Mouse (Mus musculus): ENCODE results near the gene Yap1. TPM values are rescaled to one million over a fixed set of nuclear protein-coding genes. Genes with fewer than 3 reads are reported as not detected.

Gene Yap1
- polyA plus RNA-seq (2015; fragmentation: Nextera tagmentation; extraction: Ambion mirVana), result 13.8 and 15.6 TPM in 2 replicates

- ATAC-seq, result peak; percentile 84
- peak within 1 kb of the TSS; percentile 88 for H3K27ac ChIP-seq
- no peaks in the 10 kb centered on the region for H3K9me3 ChIP-seq (replicated peaks)
- peak within 1 kb of the TSS; percentile 79 for H3K9ac ChIP-seq
- no peaks in the 10 kb centered on the region for H3K27me3 ChIP-seq
- peak within 1 kb of the TSS; percentile 74 for H3K4me3 ChIP-seq
- under 1% methylated on average over 69 of the region's 79 CpGs for WGBS
- H3K4me1 ChIP-seq, result peaks cover 32% of the 10 kb centered on the region
- H3K4me2 ChIP-seq, result peak within 1 kb of the TSS; percentile 85
- H3K36me3 ChIP-seq (ENCODE audit: poor library complexity, severe bottlenecking), result no peaks in the 10 kb centered on the region
Measured at GRCm38 (mm10) chr9:8004370-8004991, at the start of gene Yap1. Gene Yap1, minus strand, starts transcription at chr9:8004596.

GRCm38 (mm10) chr9:8043044-8043387 lies 38.6 kb upstream of the Yap1 start:
- 8% methylated on average over 5 of the region's 5 CpGs for WGBS
- Histone ChIP-seq H3K4me2 (peak overlapping the region; percentile 66), H3K4me1 (peaks cover 13% of the 10 kb centered on the region), H3K36me3 (ENCODE audit: poor library complexity, severe bottlenecking) (no peaks in the 10 kb centered on the region), H3K27ac (peak overlapping the region; percentile 33; the same call in 1 of the 2 replicates), H3K4me3 (peak overlapping the region; percentile 72), H3K27me3 (no peaks in the 10 kb centered on the region), H3K9me3 (replicated peaks) (no peaks in the 10 kb centered on the region), H3K9ac (0 out of 2 replicates have a peak overlapping the region, but pooled peaks have one; percentile 17)
- peak; percentile 67 for ATAC-seq

GRCm38 (mm10) chr9:8042338-8043043 lies 38.1 kb upstream of the Yap1 start, which contains the start of gene Cfap300:
Gene Cfap300, minus strand, starts transcription at chr9:8042823.
- WGBS, result under 1% methylated on average over 35 of the region's 39 CpGs

GRCm38 (mm10) chr9:8035546-8035945 lies 31.1 kb upstream of the Yap1 start:
- H3K36me3 ChIP-seq (ENCODE audit: poor library complexity, severe bottlenecking), result no peaks in the 10 kb centered on the region
- no peaks in the 10 kb centered on the region for H3K27me3 ChIP-seq
- H3K4me1 ChIP-seq, result 0 out of 2 replicates have a peak, but pooled peaks cover 7% of the 10 kb centered on the region
- H3K9ac ChIP-seq, result no peak overlapping the region
- H3K4me2 ChIP-seq, result no peak overlapping the region
- H3K4me3 ChIP-seq, result no peak overlapping the region
- peak; percentile 74 for ATAC-seq
- WGBS, result 43% methylated on average over 7 of the region's 7 CpGs
- no peak overlapping the region for H3K27ac ChIP-seq
- H3K9me3 ChIP-seq (replicated peaks), result no peaks in the 10 kb centered on the region

More at GRCm38 (mm10) chr9:8042338-8043043, 38.1 kb upstream of the Yap1 start, which contains the start of gene Cfap300:
- ATAC-seq, result peak; percentile 98
- H3K4me3 ChIP-seq, result peak within 1 kb of the TSS; percentile 72
- H3K4me2 ChIP-seq, result peak within 1 kb of the TSS; percentile 66
- peak within 1 kb of the TSS; percentile 69 for H3K27ac ChIP-seq
- H3K27me3 ChIP-seq, result no peaks in the 10 kb centered on the region
- H3K36me3 ChIP-seq (ENCODE audit: poor library complexity, severe bottlenecking), result no peaks in the 10 kb centered on the region
- no peaks in the 10 kb centered on the region for H3K9me3 ChIP-seq (replicated peaks)
- H3K4me1 ChIP-seq, result peaks cover 13% of the 10 kb centered on the region
- H3K9ac ChIP-seq, result peak within 1 kb of the TSS; percentile 84

- no peak overlapping the region for H3K4me3 ChIP-seq
- H3K9ac ChIP-seq, result no peak overlapping the region
- 0 out of 2 replicates have a peak, but pooled peaks cover 7% of the 10 kb centered on the region for H3K4me1 ChIP-seq
- H3K27me3 ChIP-seq, result no peaks in the 10 kb centered on the region
- no peak overlapping the region for H3K27ac ChIP-seq
- no peaks in the 10 kb centered on the region for H3K9me3 ChIP-seq (replicated peaks)
- no peaks in the 10 kb centered on the region for H3K36me3 ChIP-seq (ENCODE audit: poor library complexity, severe bottlenecking)
- no peak overlapping the region for H3K4me2 ChIP-seq
- no peak for ATAC-seq
- WGBS, result 63% methylated on average over 4 of the region's 4 CpGs
Measured at GRCm38 (mm10) chr9:8035091-8035490, 30.7 kb upstream of the Yap1 start.

- Histone ChIP-seq H3K9me3 (replicated peaks) (no peaks in the 10 kb centered on the region), H3K4me1 (0 out of 2 replicates have a peak, but pooled peaks cover 7% of the 10 kb centered on the region), H3K27ac (no peak overlapping the region), H3K4me2 (no peak overlapping the region), H3K36me3 (ENCODE audit: poor library complexity, severe bottlenecking) (no peaks in the 10 kb centered on the region), H3K27me3 (no peaks in the 10 kb centered on the region), H3K4me3 (no peak overlapping the region), H3K9ac (no peak overlapping the region)
- ATAC-seq, result no peak
- 86% methylated on average over 1 of the region's 1 CpGs for WGBS
Measured at GRCm38 (mm10) chr9:8034143-8034542, 29.7 kb upstream of the Yap1 start.

- Histone ChIP-seq H3K9ac (no peak overlapping the region), H3K27me3 (no peaks in the 10 kb centered on the region), H3K4me3 (no peak overlapping the region), H3K36me3 (ENCODE audit: poor library complexity, severe bottlenecking) (no peaks in the 10 kb centered on the region), H3K9me3 (replicated peaks) (no peaks in the 10 kb centered on the region), H3K4me2 (no peak overlapping the region), H3K27ac (no peak overlapping the region), H3K4me1 (0 out of 2 replicates have a peak, but pooled peaks cover 7% of the 10 kb centered on the region)
- 68% methylated on average over 5 of the region's 5 CpGs for WGBS
- ATAC-seq, result peak; percentile 41
Measured at GRCm38 (mm10) chr9:8032847-8033246, 28.5 kb upstream of the Yap1 start.

GRCm38 (mm10) chr9:8018609-8019008 lies 14.2 kb upstream of the Yap1 start:
- Histone ChIP-seq H3K9ac (no peak overlapping the region), H3K36me3 (ENCODE audit: poor library complexity, severe bottlenecking) (no peaks in the 10 kb centered on the region), H3K4me2 (no peak overlapping the region), H3K4me1 (no peaks in the 10 kb centered on the region), H3K27me3 (no peaks in the 10 kb centered on the region), H3K4me3 (no peak overlapping the region), H3K9me3 (replicated peaks) (no peaks in the 10 kb centered on the region), H3K27ac (no peak overlapping the region)
- WGBS, result 92% methylated on average over 5 of the region's 5 CpGs
- no peak for ATAC-seq

- H3K27me3 ChIP-seq, result no peaks in the 10 kb centered on the region
- H3K9ac ChIP-seq, result no peak overlapping the region
- H3K36me3 ChIP-seq (ENCODE audit: poor library complexity, severe bottlenecking), result no peaks in the 10 kb centered on the region
- no peaks in the 10 kb centered on the region for H3K9me3 ChIP-seq (replicated peaks)
- 61% methylated on average over 17 of the region's 20 CpGs for WGBS
- H3K4me2 ChIP-seq, result no peak overlapping the region
- no peak overlapping the region for H3K27ac ChIP-seq
- H3K4me3 ChIP-seq, result no peak overlapping the region
- peak; percentile 41; the same call in 1 of the 2 replicates for ATAC-seq
- H3K4me1 ChIP-seq, result no peaks in the 10 kb centered on the region
Measured at GRCm38 (mm10) chr9:8017253-8017913, 13.0 kb upstream of the Yap1 start.

GRCm38 (mm10) chr9:8003301-8004271 lies 810 bp downstream of the Yap1 start:
- peak overlapping the region; percentile 79 for H3K9ac ChIP-seq
- WGBS, result under 1% methylated on average over 73 of the region's 82 CpGs
- peaks cover 40% of the 10 kb centered on the region for H3K4me1 ChIP-seq
- no peaks in the 10 kb centered on the region for H3K27me3 ChIP-seq
- peak overlapping the region; percentile 85 for H3K4me2 ChIP-seq
- peak; percentile 66 for ATAC-seq
- no peaks in the 10 kb centered on the region for H3K9me3 ChIP-seq (replicated peaks)
- 0 out of 2 replicates have a peak, but pooled peaks cover 5% of the 10 kb centered on the region for H3K36me3 ChIP-seq (ENCODE audit: poor library complexity, severe bottlenecking)
- H3K27ac ChIP-seq, result peak overlapping the region; percentile 88
- peak overlapping the region; percentile 74 for H3K4me3 ChIP-seq

- no peaks in the 10 kb centered on the region for H3K27me3 ChIP-seq
- peaks cover 43% of the 10 kb centered on the region for H3K4me1 ChIP-seq
- H3K4me3 ChIP-seq, result peak overlapping the region; percentile 74
- H3K4me2 ChIP-seq, result peak overlapping the region; percentile 85
- no peaks in the 10 kb centered on the region for H3K9me3 ChIP-seq (replicated peaks)
- peak overlapping the region; percentile 79 for H3K9ac ChIP-seq
- WGBS, result 1% methylated on average over 12 of the region's 12 CpGs
- ATAC-seq, result no peak
- H3K27ac ChIP-seq, result 0 out of 2 replicates have a peak overlapping the region, but pooled peaks have one; percentile 88
- H3K36me3 ChIP-seq (ENCODE audit: poor library complexity, severe bottlenecking), result 0 out of 2 replicates have a peak, but pooled peaks cover 8% of the 10 kb centered on the region
Measured at GRCm38 (mm10) chr9:8002806-8003205, 1.6 kb downstream of the Yap1 start.

Measured in forebrain, embryonic 13.5 days (tissue).